Mouse (Mus musculus) stomach, postnatal 0 days (tissue): ENCODE data around the gene Hhip. TPM values are rescaled to one million over a fixed set of nuclear protein-coding genes. Genes with fewer than 3 reads are reported as not detected.

Experiments
- ATAC-seq: fragments of 200-750 bp; cut with Nextera tagmentation; 2 replicates; pipeline ENCODE4 v1.8.0; 2017; ENCODE audit not compliant: low FRiP score, low TSS enrichment
- DNase-seq: peaks from one replicate; pipeline ENCODE4 v3.0.0-alpha.2; 2016; ENCODE audit warnings: low spot score
- H3K27ac ChIP-seq: fragments of 300-500 bp; sonication (generic); replicated peaks from 2 replicates; pipeline ENCODE4 v1.5.1; 2014; ENCODE audit warnings: mild to moderate bottlenecking, control low read depth
- H3K27me3 ChIP-seq: fragments of 300-500 bp; sonication (generic); 2 replicates; pipeline ENCODE4 v1.6.1; 2014; ENCODE audit warnings: low read length; ENCODE audit not compliant: control insufficient read depth, insufficient read depth
- H3K36me3 ChIP-seq: fragments of 300-500 bp; sonication (generic); 2 replicates; pipeline ENCODE4 v1.6.1; 2014; ENCODE audit warnings: low read length, mixed read lengths; ENCODE audit not compliant: control insufficient read depth, insufficient read depth
- H3K4me1 ChIP-seq: fragments of 300-500 bp; sonication (generic); replicated peaks from 2 replicates; pipeline ENCODE4 v1.6.1; 2014; ENCODE audit warnings: antibody characterized with exemption; ENCODE audit not compliant: control insufficient read depth, insufficient read depth
- H3K4me2 ChIP-seq: fragments of 300-500 bp; sonication (generic); replicated peaks from 2 replicates; pipeline ENCODE4 v1.6.1; 2014; ENCODE audit warnings: low read depth, mild to moderate bottlenecking, control low read depth, moderate library complexity
- H3K4me3 ChIP-seq: fragments of 300-500 bp; sonication (generic); 2 replicates; pipeline ENCODE4 v1.5.1; 2014; ENCODE audit warnings: low read depth, low read length, control low read depth
- H3K9ac ChIP-seq: fragments of 300-500 bp; sonication (generic); 2 replicates; pipeline ENCODE4 v1.6.1; 2014; ENCODE audit warnings: mild to moderate bottlenecking, low read length, control low read depth, mixed read lengths
- H3K9me3 ChIP-seq: fragments of 300-500 bp; sonication (generic); 2 replicates; pipeline ENCODE4 v1.6.1; 2016; ENCODE audit warnings: low read length; ENCODE audit not compliant: control insufficient read depth
- CTCF ChIP-seq: IDR thresholded peaks from 2 replicates; pipeline ENCODE4 v1.5.1; 2016; ENCODE audit warnings: antibody characterized with exemption, low read depth, mild to moderate bottlenecking, moderate library complexity
- EP300 ChIP-seq: optimal IDR thresholded peaks from 2 replicates; pipeline ENCODE3; 2016; ENCODE audit warnings: antibody characterized with exemption
- WGBS: fragments of 180-500 bp; shearing (Covaris S2); extraction: QIAGEN DNeasy Blood & Tissue Kit; methylation state at CpG from one replicate; pipeline ENCODE4 v1.1.7; 2014; 5-methylcytosine and 5-hydroxymethylcytosine counted together
- polyA plus RNA-seq: library from polyadenylated mRNA; unstranded; fragments of >200 nt; fragmentation: Nextera tagmentation; extraction: Ambion mirVana; gene quantifications from 2 replicates; pipeline ENCODE4 v1.2.1, GENCODE M21; 2015

Gene Hhip
- polyA plus RNA-seq, 1 experiment from 2014 or later, result 8.4 TPM

DNA sequence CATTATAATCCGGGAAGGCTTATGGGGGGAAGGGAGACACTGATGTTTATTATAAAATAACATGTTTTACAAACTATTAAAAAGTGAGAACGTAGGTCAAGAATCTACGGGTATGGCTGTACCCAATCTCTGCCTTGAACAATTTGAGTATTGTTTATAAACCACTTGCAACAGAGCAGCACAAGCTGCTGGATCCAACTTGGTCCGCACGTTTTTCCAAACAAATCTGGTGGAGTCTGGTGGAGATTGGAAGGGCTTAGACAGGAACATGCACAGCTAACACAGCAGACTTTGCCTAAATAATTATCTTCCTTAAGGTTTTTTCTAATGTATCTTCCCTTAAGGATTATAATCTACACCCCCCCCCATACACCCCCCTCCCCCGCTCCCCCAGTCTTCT is 2.7 kb downstream of the Hhip start:
- WGBS, result 23% methylated on average over 6 of the region's 6 CpGs
- TF ChIP-seq EP300, result no peak
- no peak for TF ChIP-seq CTCF
- no peak overlapping the region for H3K27ac ChIP-seq
- peaks cover 6% of the 10 kb centered on the region; the same call in 1 of the 2 replicates for H3K27me3 ChIP-seq
- peak overlapping the region; percentile 51 for H3K4me3 ChIP-seq
- no peak overlapping the region for H3K9ac ChIP-seq
- no peak for DNase-seq
- H3K9me3 ChIP-seq, result no peaks in the 10 kb centered on the region
- H3K36me3 ChIP-seq, result no peaks in the 10 kb centered on the region
- no peak for ATAC-seq
- H3K4me2 ChIP-seq, result peak overlapping the region; percentile 69
- no peaks in the 10 kb centered on the region; the same call in 1 of the 2 replicates for H3K4me1 ChIP-seq

DNA sequence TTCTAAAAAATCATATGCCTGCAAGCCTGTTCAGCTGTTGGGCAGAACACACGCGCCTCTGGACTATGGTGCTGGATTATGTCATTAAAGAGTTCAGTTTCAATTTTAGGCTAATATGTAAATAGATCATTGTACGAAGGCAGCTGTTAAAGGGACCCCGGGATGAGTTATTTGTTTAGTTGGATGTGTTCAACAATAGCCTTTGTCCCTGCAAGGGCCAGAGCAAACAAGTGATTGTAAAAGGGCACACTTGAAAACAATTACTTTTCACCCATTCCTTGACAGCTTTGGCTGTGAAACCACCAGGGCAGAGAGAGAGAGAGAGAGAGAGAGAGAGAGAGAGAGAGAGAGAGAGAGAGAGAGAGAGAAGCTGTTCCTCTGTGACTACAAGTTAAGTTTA is 3.6 kb downstream of the Hhip start:
- no peak for DNase-seq
- WGBS, result 17% methylated on average over 4 of the region's 4 CpGs
- Histone ChIP-seq H3K9ac (no peak overlapping the region), H3K27me3 (peaks cover 6% of the 10 kb centered on the region; the same call in 1 of the 2 replicates), H3K4me3 (no peak overlapping the region), H3K4me1 (no peaks in the 10 kb centered on the region; the same call in 1 of the 2 replicates), H3K36me3 (no peaks in the 10 kb centered on the region), H3K9me3 (no peaks in the 10 kb centered on the region), H3K27ac (no peak overlapping the region), H3K4me2 (0 out of 2 replicates have a peak overlapping the region, but pooled peaks have one; percentile 13)
- no peak for ATAC-seq
- TF ChIP-seq EP300, result no peak
- no peak for TF ChIP-seq CTCF

DNA sequence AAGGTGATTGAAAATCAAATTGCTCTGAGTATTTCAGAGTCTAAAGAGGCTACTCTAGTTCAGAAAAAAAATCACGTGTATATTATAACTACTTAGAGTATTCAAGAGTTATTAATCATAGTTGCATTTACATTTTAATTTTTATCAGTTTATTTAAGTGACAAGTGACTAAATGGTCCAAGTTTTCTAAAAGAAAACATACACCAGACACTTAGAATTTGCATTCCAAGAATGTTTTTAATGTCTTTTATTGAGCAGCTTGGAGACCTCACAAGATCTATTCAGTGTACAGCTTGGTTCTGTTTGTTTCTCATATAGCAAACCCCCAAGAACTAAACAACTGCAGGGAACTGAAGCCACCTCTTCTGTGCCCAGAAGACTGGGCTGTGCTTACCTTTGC is 5.0 kb downstream of the Hhip start:
- 38% methylated on average over 1 of the region's 1 CpGs for WGBS
- Histone ChIP-seq H3K36me3 (no peaks in the 10 kb centered on the region), H3K4me1 (no peaks in the 10 kb centered on the region; the same call in 1 of the 2 replicates), H3K4me3 (no peak overlapping the region), H3K27me3 (peaks cover 6% of the 10 kb centered on the region; the same call in 1 of the 2 replicates), H3K27ac (no peak overlapping the region), H3K9ac (no peak overlapping the region), H3K9me3 (no peaks in the 10 kb centered on the region), H3K4me2 (no peak overlapping the region)
- DNase-seq (no peak), ATAC-seq (no peak)
- TF ChIP-seq EP300 (no peak), CTCF (no peak)

DNA sequence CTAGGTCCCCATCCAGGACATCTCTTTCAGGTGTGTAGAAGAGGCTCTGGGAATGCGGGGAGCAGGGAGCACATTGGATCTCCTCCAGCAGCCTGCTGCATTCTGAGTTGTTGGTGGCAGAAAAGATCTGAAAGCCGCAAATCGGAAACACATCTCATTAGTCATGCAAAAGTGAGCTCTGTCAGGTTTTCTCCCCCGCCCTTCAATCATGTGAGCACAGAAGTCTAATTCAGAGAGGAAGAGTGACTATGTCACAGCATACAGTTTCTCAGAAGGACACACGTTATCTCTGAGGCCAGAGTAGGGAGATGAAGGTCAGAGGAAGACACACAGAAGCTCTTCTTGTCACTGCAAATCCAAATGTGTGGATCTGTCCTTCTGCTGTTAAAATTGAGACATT is 6.3 kb downstream of the Hhip start:
- Histone ChIP-seq H3K9me3 (no peaks in the 10 kb centered on the region), H3K27ac (no peak overlapping the region), H3K36me3 (no peaks in the 10 kb centered on the region), H3K4me3 (no peak overlapping the region), H3K9ac (no peak overlapping the region), H3K27me3 (no peaks in the 10 kb centered on the region), H3K4me1 (no peaks in the 10 kb centered on the region), H3K4me2 (no peak overlapping the region)
- TF ChIP-seq CTCF, result no peak
- TF ChIP-seq EP300, result no peak
- DNase-seq (no peak), ATAC-seq (no peak)
- WGBS, result 65% methylated on average over 5 of the region's 5 CpGs

DNA sequence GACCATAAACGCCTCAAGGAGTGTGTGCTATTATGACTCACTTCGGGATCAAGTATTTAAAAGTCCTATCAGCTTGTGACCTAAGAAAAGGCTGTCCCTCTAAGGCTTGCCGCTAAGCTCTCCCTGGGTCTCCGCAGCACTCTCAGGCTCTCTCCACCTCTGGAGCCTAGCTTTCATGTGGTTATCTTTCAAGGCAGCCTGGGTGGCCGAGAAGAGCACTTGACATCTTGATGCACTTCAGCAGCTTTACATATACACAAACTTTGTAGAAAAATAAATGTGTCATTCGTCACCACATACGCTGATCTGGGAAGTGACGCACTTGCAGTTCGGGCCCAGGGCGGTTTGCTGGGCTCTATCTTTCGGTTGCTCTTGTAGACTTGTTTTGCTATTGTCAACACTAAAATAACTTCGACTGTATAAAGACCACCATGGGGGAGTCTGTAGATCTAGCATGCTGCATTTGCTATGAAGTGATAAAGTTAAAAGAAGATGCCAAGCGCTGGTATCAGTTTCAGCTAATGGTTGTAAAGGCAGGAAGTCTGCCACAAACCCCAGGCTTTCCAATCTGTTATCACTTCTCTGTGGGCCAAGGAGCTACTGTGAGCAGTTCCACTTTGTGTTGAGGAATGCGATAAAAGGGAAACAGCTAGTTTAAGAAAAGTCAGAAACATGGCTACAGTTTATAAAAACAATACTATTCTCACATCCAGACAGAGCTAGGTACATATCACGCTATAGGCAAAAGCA is 8.4 kb downstream of the Hhip start:
- ATAC-seq (no peak), DNase-seq (peak; percentile 7)
- Histone ChIP-seq H3K9ac (no peak overlapping the region), H3K4me2 (no peak overlapping the region), H3K4me3 (no peak overlapping the region), H3K36me3 (no peaks in the 10 kb centered on the region), H3K4me1 (no peaks in the 10 kb centered on the region), H3K9me3 (no peaks in the 10 kb centered on the region), H3K27me3 (no peaks in the 10 kb centered on the region), H3K27ac (no peak overlapping the region)
- WGBS, result 54% methylated on average over 15 of the region's 15 CpGs
- TF ChIP-seq EP300, result no peak
- no peak for TF ChIP-seq CTCF

DNA sequence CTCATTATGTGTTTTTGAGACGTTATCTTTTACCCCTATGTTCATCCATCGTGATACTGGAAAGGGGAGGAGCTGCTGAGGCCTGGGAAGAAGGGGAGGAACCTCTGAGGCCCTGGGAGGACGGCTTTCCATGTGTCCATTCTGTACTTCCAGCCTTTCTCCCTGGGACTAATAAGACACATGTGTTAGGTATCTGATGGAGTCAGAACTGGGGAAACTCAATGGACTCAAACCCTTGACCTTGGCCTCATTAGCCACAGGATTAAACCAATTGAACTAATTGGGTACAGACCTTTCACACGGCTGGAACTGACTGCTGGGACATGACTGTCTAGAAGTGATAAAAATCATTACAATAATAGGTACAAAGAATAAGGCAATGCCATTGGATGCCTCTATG is 9.6 kb downstream of the Hhip start:
- ATAC-seq (no peak), DNase-seq (no peak)
- 83% methylated on average over 4 of the region's 4 CpGs for WGBS
- Histone ChIP-seq H3K27me3 (no peaks in the 10 kb centered on the region), H3K9ac (no peak overlapping the region), H3K9me3 (no peaks in the 10 kb centered on the region), H3K4me3 (no peak overlapping the region), H3K27ac (no peak overlapping the region), H3K4me1 (no peaks in the 10 kb centered on the region), H3K4me2 (no peak overlapping the region), H3K36me3 (no peaks in the 10 kb centered on the region)
- TF ChIP-seq EP300 (no peak), CTCF (no peak)
